Comparison of ENCODE assay signal across 14 mouse cellular contexts in genomic region chr1:72238016-72238580, GRCm38 (mm10). TPM values are rescaled to one million over a fixed set of nuclear protein-coding genes. Genes with fewer than 3 reads are reported as not detected.
DNase-seq lines count a peak whose midpoint lies in the region; ATAC-seq and TF ChIP-seq lines count a peak whose summit lies in the region.
"Had no signal": no experiment of that assay in that cellular context is flagged by ENCODE, and none has a peak within 500 bp of the region (broad histone marks: within the 10 kb centered on the region; RNA-seq: fewer than 3 reads in every experiment).

No protein-coding gene starts in this region.

- no peak for TF ChIP-seq CTCF in heart, adult 2 months (IDR thresholded peaks at IDR 0.05)
- no peak for TF ChIP-seq CTCF in lung, postnatal 0 days (IDR thresholded peaks at IDR 0.05)

- intact Hi-C loops in heart, adult 2 months (cut with DNase I), result loop anchor here (5.0 kb wide), 1 partner anchor 69 kb away; the partner anchor contains the start of gene Xrcc5

- peaks cover 10% of the 10 kb centered on the region; the same call in 1 of the 2 replicates for H3K4me1 ChIP-seq in heart, embryonic 13.5 days
- H3K4me1 ChIP-seq in heart, adult 2 months (ENCODE audit: control insufficient read depth, insufficient read depth, low read length), result no peaks in the 10 kb centered on the region
- peaks cover 16% of the 10 kb centered on the region for H3K4me1 ChIP-seq in lung, embryonic 15.5 days
- H3K4me1 ChIP-seq in lung, postnatal 0 days (ENCODE audit: insufficient read depth, low read depth, low read length), result no peaks in the 10 kb centered on the region
- H3K4me1 ChIP-seq in embryonic facial prominence, embryonic 13.5 days, result peaks cover 15% of the 10 kb centered on the region
- no peaks in the 10 kb centered on the region for H3K4me1 ChIP-seq in stomach, embryonic 14.5 days (ENCODE audit: control insufficient read depth, insufficient read depth, low read length)

- no peak for ATAC-seq in heart, embryonic 13.5 days (ENCODE audit: extremely low read depth, insufficient number of reproducible peaks, low FRiP score, low TSS enrichment)
- no peak for ATAC-seq in lung, embryonic 15.5 days (ENCODE audit: borderline replicate concordance, extremely low read depth, low FRiP score, low TSS enrichment)
- ATAC-seq in lung, postnatal 0 days, result no peak
- no peak for ATAC-seq in embryonic facial prominence, embryonic 13.5 days (ENCODE audit: insufficient number of reproducible peaks, insufficient read depth, low FRiP score, low TSS enrichment, low read depth)
- ATAC-seq in stomach, embryonic 14.5 days (ENCODE audit: insufficient number of reproducible peaks, insufficient read depth, low FRiP score, low read depth), result no peak
- ATAC-seq: midbrain, embryonic 13.5 days had no signal

- no peak for TF ChIP-seq EP300 in heart, adult 2 months (IDR thresholded peaks at IDR 0.05; ENCODE audit: insufficient read depth, low read depth, low read length)
- no peak for TF ChIP-seq EP300 in lung, postnatal 0 days (IDR thresholded peaks at IDR 0.05)

- no peak for DNase-seq in heart, adult 2 months
- no peak for DNase-seq in lung, postnatal 0 days (ENCODE audit: low spot score)
- no peak for DNase-seq in thymus, adult 18-20 months
- no peak for DNase-seq in left cerebral cortex, adult 9 months (ENCODE audit: low spot score in 2 of 2)
- DNase-seq: B cell, adult 2 months; cerebellum, postnatal 10 days; kidney, adult 8-10 months had no signal

- no peaks in the 10 kb centered on the region for H3K9me3 ChIP-seq in heart, embryonic 13.5 days
- no peaks in the 10 kb centered on the region for H3K9me3 ChIP-seq in lung, embryonic 15.5 days
- H3K9me3 ChIP-seq in lung, postnatal 0 days (ENCODE audit: low read length), result no peaks in the 10 kb centered on the region
- no peaks in the 10 kb centered on the region for H3K9me3 ChIP-seq in embryonic facial prominence, embryonic 13.5 days
- H3K9me3 ChIP-seq in stomach, embryonic 14.5 days (ENCODE audit: control insufficient read depth, low read depth, low read length), result no peaks in the 10 kb centered on the region
- H3K9me3 ChIP-seq: midbrain, embryonic 13.5 days had no signal

- H3K4me2 ChIP-seq in heart, embryonic 13.5 days, result peak overlapping the region; percentile 61
- H3K4me2 ChIP-seq in lung, embryonic 15.5 days, result peak overlapping the region; percentile 41; the same call in 1 of the 2 replicates
- H3K4me2 ChIP-seq in lung, postnatal 0 days (replicated peaks; ENCODE audit: low read depth, low read length), result no peak overlapping the region
- peak overlapping the region; percentile 52 for H3K4me2 ChIP-seq in embryonic facial prominence, embryonic 13.5 days
- peak overlapping the region; percentile 28; the same call in 1 of the 2 replicates for H3K4me2 ChIP-seq in stomach, embryonic 14.5 days (replicated peaks; ENCODE audit: low read depth, low read length)

- no peak for TF ChIP-seq POLR2A in heart, adult 2 months (IDR thresholded peaks at IDR 0.05; ENCODE audit: insufficient read depth, low read depth, low read length)

- H3K9ac ChIP-seq in heart, embryonic 13.5 days, result peak overlapping the region; percentile 56
- no peak overlapping the region for H3K9ac ChIP-seq in heart, adult 2 months (ENCODE audit: low read depth, low read length)
- no peak overlapping the region; the same call in 1 of the 2 replicates for H3K9ac ChIP-seq in lung, embryonic 15.5 days
- H3K9ac ChIP-seq in lung, postnatal 0 days (replicated peaks; ENCODE audit: low read depth), result no peak overlapping the region
- 0 out of 2 replicates have a peak overlapping the region, but pooled peaks have one; percentile 27 for H3K9ac ChIP-seq in embryonic facial prominence, embryonic 13.5 days
- H3K9ac ChIP-seq in stomach, embryonic 14.5 days (replicated peaks; ENCODE audit: low read depth, low read length), result no peak overlapping the region
- H3K9ac ChIP-seq: midbrain, embryonic 13.5 days had no signal

- peaks cover 17% of the 10 kb centered on the region for H3K27me3 ChIP-seq in heart, embryonic 13.5 days (replicated peaks)
- H3K27me3 ChIP-seq in heart, adult 2 months (ENCODE audit: control insufficient read depth, insufficient read depth, low read length), result no peaks in the 10 kb centered on the region
- H3K27me3 ChIP-seq in lung, embryonic 15.5 days, result peaks cover 5% of the 10 kb centered on the region; the same call in 1 of the 2 replicates
- 0 out of 2 replicates have a peak, but pooled peaks cover 6% of the 10 kb centered on the region for H3K27me3 ChIP-seq in lung, postnatal 0 days (replicated peaks; ENCODE audit: insufficient read depth, low read length)
- H3K27me3 ChIP-seq in embryonic facial prominence, embryonic 13.5 days, result peaks cover 7% of the 10 kb centered on the region
- H3K27me3 ChIP-seq in stomach, embryonic 14.5 days (ENCODE audit: control insufficient read depth, insufficient read depth, low read length), result no peaks in the 10 kb centered on the region

- 63% methylated on average over 10 of the region's 10 CpGs for WGBS in heart, embryonic 13.5 days
- WGBS in heart, adult 2 months, result 79% methylated on average over 10 of the region's 10 CpGs
- 60% methylated on average over 10 of the region's 10 CpGs for WGBS in lung, embryonic 15.5 days
- 64% methylated on average over 10 of the region's 10 CpGs for WGBS in lung, postnatal 0 days
- WGBS in embryonic facial prominence, embryonic 13.5 days, result 55% methylated on average over 10 of the region's 10 CpGs
- 58% methylated on average over 10 of the region's 10 CpGs for WGBS in stomach, embryonic 14.5 days

- H3K36me3 ChIP-seq in heart, embryonic 13.5 days, result no peaks in the 10 kb centered on the region
- no peaks in the 10 kb centered on the region for H3K36me3 ChIP-seq in heart, adult 2 months (ENCODE audit: control insufficient read depth, insufficient read depth, low read length)
- H3K36me3 ChIP-seq in lung, embryonic 15.5 days, result no peaks in the 10 kb centered on the region
- H3K36me3 ChIP-seq in lung, postnatal 0 days (ENCODE audit: insufficient read depth, low read length), result no peaks in the 10 kb centered on the region
- H3K36me3 ChIP-seq in embryonic facial prominence, embryonic 13.5 days, result no peaks in the 10 kb centered on the region
- H3K36me3 ChIP-seq in stomach, embryonic 14.5 days (ENCODE audit: control insufficient read depth, insufficient read depth, low read length), result no peaks in the 10 kb centered on the region
- H3K36me3 ChIP-seq: midbrain, embryonic 13.5 days had no signal

- no peaks in the 10 kb centered on the region for H3K79me2 ChIP-seq in heart, adult 2 months (replicated peaks; ENCODE audit: control insufficient read depth, insufficient read depth, low read length)

- no peak overlapping the region for H3K27ac ChIP-seq in heart, embryonic 13.5 days (replicated peaks)
- H3K27ac ChIP-seq in heart, adult 2 months, result no peak overlapping the region
- no peak overlapping the region for H3K27ac ChIP-seq in lung, embryonic 15.5 days
- H3K27ac ChIP-seq in lung, postnatal 0 days (ENCODE audit: low read length), result no peak overlapping the region
- H3K27ac ChIP-seq in embryonic facial prominence, embryonic 13.5 days, result no peak overlapping the region; the same call in 1 of the 2 replicates
- no peak overlapping the region for H3K27ac ChIP-seq in stomach, embryonic 14.5 days (ENCODE audit: low read length)
- H3K27ac ChIP-seq: midbrain, embryonic 13.5 days had no signal

- H3K4me3 ChIP-seq in heart, embryonic 13.5 days, result no peak overlapping the region
- no peak overlapping the region for H3K4me3 ChIP-seq in heart, adult 2 months
- no peak overlapping the region for H3K4me3 ChIP-seq in lung, embryonic 15.5 days
- no peak overlapping the region for H3K4me3 ChIP-seq in lung, postnatal 0 days (ENCODE audit: low read depth, low read length)
- no peak overlapping the region for H3K4me3 ChIP-seq in embryonic facial prominence, embryonic 13.5 days
- H3K4me3 ChIP-seq in stomach, embryonic 14.5 days (ENCODE audit: low read depth, low read length), result no peak overlapping the region
- H3K4me3 ChIP-seq: erythroblast, embryonic 14.5 days had no signal

RNA-seq across cellular contexts. Expression of gene Mreg, which starts 26.0 kb away (rescaled TPM):
- polyA plus RNA-seq in heart, embryonic 13.5 days (2015; fragmentation: Nextera tagmentation; extraction: Ambion mirVana), result 4.0 TPM in 2 replicates
- total RNA-seq in heart, adult 2 months (2021), result 10 to 100 TPM; 31.1 to 34.8 TPM
- 14.9 and 18.3 TPM in 2 replicates for polyA plus RNA-seq in heart, adult 2 months (2012; rRNA removed)
- polyA plus RNA-seq in lung, embryonic 15.5 days (2015; fragmentation: Nextera tagmentation; extraction: Ambion mirVana), result 2.3 and 4.8 TPM in 2 replicates
- 0.57 and 0.98 TPM in 2 replicates for polyA plus RNA-seq in lung, postnatal 0 days (2015; fragmentation: Nextera tagmentation; extraction: Ambion mirVana)
- polyA plus RNA-seq in embryonic facial prominence, embryonic 13.5 days (2015; fragmentation: Nextera tagmentation; extraction: Ambion mirVana), result 3.9 and 4.2 TPM in 2 replicates
- polyA plus RNA-seq in stomach, embryonic 14.5 days (2014; fragmentation: Nextera tagmentation; extraction: Ambion mirVana), result 9.2 and 9.7 TPM in 2 replicates

RNA-seq across cellular contexts. Expression of gene Pecr, which starts 46.0 kb away (rescaled TPM):
- polyA plus RNA-seq in heart, embryonic 13.5 days (2015; fragmentation: Nextera tagmentation; extraction: Ambion mirVana), result 20.4 and 23.7 TPM in 2 replicates
- 10 to 100 TPM in 1 of 2 experiments, 1 to 10 TPM in 1; 8.7 to 10.0 TPM for total RNA-seq in heart, adult 2 months (2021)
- 10.9 and 13.5 TPM in 2 replicates for polyA plus RNA-seq in heart, adult 2 months (2012; rRNA removed)
- 23.0 and 24.8 TPM in 2 replicates for polyA plus RNA-seq in lung, embryonic 15.5 days (2015; fragmentation: Nextera tagmentation; extraction: Ambion mirVana)
- polyA plus RNA-seq in lung, postnatal 0 days (2015; fragmentation: Nextera tagmentation; extraction: Ambion mirVana), result 11.1 and 12.0 TPM in 2 replicates
- polyA plus RNA-seq in embryonic facial prominence, embryonic 13.5 days (2015; fragmentation: Nextera tagmentation; extraction: Ambion mirVana), result 36.2 and 43.1 TPM in 2 replicates
- polyA plus RNA-seq in stomach, embryonic 14.5 days (2014; fragmentation: Nextera tagmentation; extraction: Ambion mirVana), result 35.0 and 35.7 TPM in 2 replicates

RNA-seq across cellular contexts. Expression of gene Tmem169, which starts 46.1 kb away (rescaled TPM):
- 0.33 and 0.35 TPM in 2 replicates for polyA plus RNA-seq in heart, embryonic 13.5 days (2015; fragmentation: Nextera tagmentation; extraction: Ambion mirVana)
- total RNA-seq in heart, adult 2 months (2021), result under 1 TPM in 1 of 2 experiments, not detected in 1; 0.16 TPM
- polyA plus RNA-seq in heart, adult 2 months (2012; rRNA removed), result 0.04 and 0.06 TPM in 2 replicates
- polyA plus RNA-seq in lung, embryonic 15.5 days (2015; fragmentation: Nextera tagmentation; extraction: Ambion mirVana), result 0.76 and 1.5 TPM in 2 replicates
- polyA plus RNA-seq in lung, postnatal 0 days (2015; fragmentation: Nextera tagmentation; extraction: Ambion mirVana), result 0.07 and 0.10 TPM in 2 replicates
- 3.5 and 4.8 TPM in 2 replicates for polyA plus RNA-seq in embryonic facial prominence, embryonic 13.5 days (2015; fragmentation: Nextera tagmentation; extraction: Ambion mirVana)
- polyA plus RNA-seq in stomach, embryonic 14.5 days (2014; fragmentation: Nextera tagmentation; extraction: Ambion mirVana), result 2.6 and 3.7 TPM in 2 replicates
- total RNA-seq: heart, postnatal 25 days had no signal
- polyA plus RNA-seq: erythroblast, embryonic 14.5 days had no signal

Comparison
In these comparisons a context has a peak if more than half of its experiments do, and no peak if none do; other contexts are left out.
1. H3K9ac ChIP-seq: peak in heart, embryonic 13.5 days (single experiment) and embryonic facial prominence, embryonic 13.5 days (single experiment); none in heart, adult 2 months (single experiment), lung, embryonic 15.5 days (single experiment), lung, postnatal 0 days (single experiment) and stomach, embryonic 14.5 days (single experiment).